Comparison of ENCODE assay signal across 14 mouse cellular contexts in the genomic region with DNA sequence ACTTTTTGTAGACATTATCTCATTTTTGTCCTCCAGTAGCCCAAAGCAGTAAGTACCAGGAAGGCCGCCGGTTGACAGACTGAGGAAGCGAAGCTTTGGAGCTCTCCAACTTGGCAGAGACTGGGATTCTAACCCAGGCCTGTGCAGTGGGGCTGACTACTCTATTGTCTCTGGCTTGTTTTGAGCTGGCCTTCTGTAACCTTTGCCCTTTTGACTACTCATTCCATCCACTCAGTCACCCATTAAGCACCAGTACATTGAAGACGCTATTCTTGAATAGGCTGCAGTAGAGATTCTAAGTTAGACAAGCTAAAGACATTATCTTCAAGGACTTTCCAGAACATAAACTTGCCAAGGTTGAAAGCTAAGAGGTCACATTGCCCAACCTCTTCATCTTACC. TPM values are rescaled to one million over a fixed set of nuclear protein-coding genes. Genes with fewer than 3 reads are reported as not detected.
"Had no signal": no experiment of that assay in that cellular context is flagged by ENCODE, and none has a peak within 500 bp of the region (broad histone marks: within the 10 kb centered on the region; RNA-seq: fewer than 3 reads in every experiment).

No protein-coding gene starts in this region.

- H3K27ac ChIP-seq: limb, embryonic 13.5 days; liver, embryonic 14.5 days; midbrain, embryonic 13.5 days; stomach, embryonic 15.5 days had no signal

- DNase-seq: left cerebral cortex, postnatal 4 days; lung, adult 18-20 months; right cerebral cortex, postnatal 14 days; thymus, adult 2 months; thymus, postnatal 25 days had no signal

- ATAC-seq: midbrain, embryonic 13.5 days had no signal

- H3K4me1 ChIP-seq: limb, embryonic 13.5 days; midbrain, embryonic 13.5 days; stomach, embryonic 15.5 days had no signal

- H3K36me3 ChIP-seq: limb, embryonic 13.5 days; midbrain, embryonic 13.5 days; stomach, embryonic 15.5 days had no signal

- H3K4me2 ChIP-seq: limb, embryonic 13.5 days; midbrain, embryonic 13.5 days; stomach, embryonic 15.5 days had no signal

- H3K9me3 ChIP-seq: limb, embryonic 13.5 days; midbrain, embryonic 13.5 days; stomach, embryonic 15.5 days had no signal

- H3K4me3 ChIP-seq: limb, embryonic 13.5 days; midbrain, embryonic 13.5 days; stomach, embryonic 15.5 days had no signal

- H3K9ac ChIP-seq: limb, embryonic 13.5 days; liver, embryonic 14.5 days; midbrain, embryonic 13.5 days; stomach, embryonic 15.5 days had no signal

RNA-seq across cellular contexts. Expression of gene Fgf16, which starts 49.3 kb away (rescaled TPM):
- polyA plus RNA-seq: intestine, embryonic 14.5 days; liver, adult 2 months; liver, embryonic 14.5 days; lung, embryonic 16.5 days; midbrain, embryonic 13.5 days; neural tube, embryonic 14.5 days; testis, adult 2 months had no signal
